Mouse (Mus musculus): Measurements from ENCODE around the gene Qrich1.

The Qrich1 gene

DNA sequence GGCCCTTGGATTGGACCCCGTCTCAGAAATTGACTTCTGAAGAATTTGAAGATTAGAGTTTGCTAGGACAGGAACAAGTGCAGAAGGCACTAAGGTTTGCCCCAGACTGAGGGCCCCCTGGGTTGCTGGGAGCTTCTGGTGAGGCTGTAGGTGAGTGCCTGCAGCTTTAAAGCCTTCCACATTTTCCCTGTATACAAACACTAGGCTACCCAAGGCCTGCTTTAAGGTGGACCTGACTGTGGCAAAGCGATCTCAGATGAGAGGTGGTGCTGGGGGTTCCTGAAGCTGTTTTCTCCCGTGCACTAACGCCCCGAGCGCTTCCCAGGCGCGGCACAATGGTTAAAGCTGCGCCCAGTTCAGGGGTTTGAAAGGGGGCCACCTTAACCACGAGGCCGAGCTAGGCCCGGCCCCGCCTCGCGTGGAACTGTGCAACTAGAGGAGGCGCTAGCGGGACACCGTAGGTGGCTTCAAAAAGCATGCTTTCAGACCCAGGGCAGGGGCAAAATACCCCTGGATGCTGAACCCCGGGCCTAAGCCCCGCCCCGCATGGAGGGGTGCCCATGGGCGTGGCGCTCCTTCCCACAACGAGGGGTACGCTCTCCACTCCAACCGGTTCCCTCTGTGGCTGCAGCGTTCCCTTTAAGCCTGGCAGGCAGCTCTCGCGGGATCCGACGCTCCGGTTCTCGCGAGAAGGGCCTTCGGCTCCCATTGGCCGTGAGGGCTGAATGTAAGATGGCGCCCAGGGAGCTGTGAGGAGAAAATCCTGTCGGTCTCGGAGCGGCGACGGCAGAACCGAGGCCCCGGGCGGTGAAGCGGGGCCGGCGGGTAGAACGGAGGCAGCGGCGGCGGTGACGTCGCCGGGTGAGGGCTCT is at the start of gene Qrich1:
Gene Qrich1, plus strand, starts transcription at position 427 of the 872 bp plus-strand sequence.
- peak; percentile 97 for DNase-seq

DNA sequence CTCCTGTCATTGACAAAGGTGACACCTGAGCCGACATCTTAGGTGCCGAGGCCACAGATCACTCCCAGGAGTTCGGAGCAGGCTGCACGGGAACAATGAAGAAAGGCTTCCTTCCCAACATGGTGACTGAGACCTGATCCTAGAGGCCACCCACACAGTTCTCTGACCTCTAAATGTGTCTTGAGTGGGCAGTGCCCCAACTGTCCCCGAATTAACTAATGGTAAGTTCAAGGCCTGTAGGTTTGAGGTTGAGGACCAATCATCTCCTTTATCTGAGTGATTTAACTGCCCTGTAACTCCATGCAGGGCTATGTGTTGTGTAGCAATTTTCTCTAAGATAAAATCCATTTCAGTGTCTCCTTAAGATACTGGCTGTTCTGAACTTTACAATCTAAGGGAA is 47.2 kb upstream of the Qrich1 start:
- DNase-seq, result no peak

DNA sequence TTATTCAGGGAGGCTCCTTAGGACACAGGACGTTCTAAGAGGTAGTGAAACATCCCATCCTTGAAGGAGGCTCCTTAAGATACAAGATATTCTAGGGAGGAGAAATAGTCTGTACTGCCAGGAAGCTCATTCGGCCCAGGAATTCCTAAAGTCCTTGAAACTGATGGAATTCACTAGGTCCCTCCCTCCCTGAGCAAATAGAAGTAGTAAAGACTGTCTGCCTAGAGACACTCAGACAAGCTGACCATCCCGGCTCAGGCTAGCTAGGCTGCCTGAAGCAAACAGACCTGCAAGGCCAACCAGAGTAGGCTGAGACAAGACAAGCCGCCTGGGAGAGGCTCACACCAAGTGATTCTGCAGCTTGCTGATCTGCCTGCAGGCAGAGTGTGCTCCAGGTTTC is 46.8 kb upstream of the Qrich1 start:
- DNase-seq, result no peak

GRCm38 (mm10) chr9:108474528-108474927 is 42.1 kb upstream of the Qrich1 start:
- no peak for DNase-seq

DNA sequence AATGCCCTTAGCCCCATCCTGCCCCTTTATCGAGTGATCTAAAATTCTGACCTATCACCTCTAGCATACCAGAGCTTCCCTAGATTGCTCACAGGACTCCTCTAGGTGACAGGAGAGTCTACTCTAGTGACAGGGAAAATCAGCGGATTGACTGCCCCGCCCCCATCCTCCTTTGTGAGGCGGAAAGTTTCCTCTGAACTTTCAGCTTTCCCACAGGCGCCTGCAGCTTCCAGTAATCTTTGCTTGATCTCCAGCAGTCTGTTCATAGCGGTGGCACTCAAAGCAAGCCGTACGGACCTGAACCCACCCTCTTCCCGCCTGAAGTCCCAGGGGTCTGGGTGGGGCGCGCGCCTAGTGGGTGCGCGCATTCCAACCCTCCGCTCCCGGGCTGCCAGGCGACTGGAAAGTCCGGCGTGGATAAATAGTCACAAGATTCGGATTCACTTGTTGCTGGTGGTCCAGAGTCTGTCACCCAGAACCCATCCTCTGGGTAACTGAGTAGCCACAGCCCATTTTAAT is 37.9 kb upstream of the Qrich1 start:
- DNase-seq, result peak; percentile 92

GRCm38 (mm10) chr9:108479241-108479640 is 37.4 kb upstream of the Qrich1 start:
- no peak for DNase-seq

- DNase-seq, result peak; percentile 74
Observed at GRCm38 (mm10) chr9:108479721-108480351, 36.8 kb upstream of the Qrich1 start, which contains the start of gene Lamb2. Lamb2 (plus strand) TSS chr9:108479736.

DNA sequence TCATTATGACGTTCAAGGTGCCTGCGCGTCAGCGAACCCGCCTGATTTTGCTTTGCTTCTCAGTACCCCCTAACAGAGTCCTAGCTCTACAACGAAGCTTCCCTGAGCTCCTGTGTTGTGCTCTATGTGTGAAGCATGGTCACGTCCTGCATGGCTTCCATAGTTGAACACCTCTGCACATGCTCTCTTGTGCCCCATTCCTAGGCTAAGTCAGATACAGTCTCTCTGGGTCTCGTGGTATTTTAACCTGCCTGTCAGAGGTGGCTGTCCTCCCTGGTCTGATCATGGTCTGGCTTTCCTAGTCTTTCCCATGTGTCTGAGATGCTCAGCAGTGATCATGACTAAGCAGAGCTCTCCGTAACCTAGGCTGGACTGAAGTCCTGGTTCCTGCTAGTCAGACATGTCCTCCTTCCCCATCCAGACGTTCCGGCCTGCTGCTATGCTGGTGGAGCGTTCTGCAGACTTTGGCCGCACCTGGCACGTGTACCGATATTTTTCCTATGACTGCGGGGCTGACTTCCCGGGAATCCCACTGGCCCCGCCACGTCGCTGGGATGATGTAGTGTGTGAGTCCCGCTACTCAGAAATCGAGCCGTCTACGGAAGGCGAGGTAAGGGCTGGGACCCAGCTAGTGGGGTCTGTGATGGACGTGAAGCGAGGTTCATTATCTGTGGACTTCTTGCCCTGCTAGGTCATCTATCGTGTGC is 35.6 kb upstream of the Qrich1 start:
- DNase-seq, result no peak

- no peak for DNase-seq
Observed at GRCm38 (mm10) chr9:108481520-108482210, 34.9 kb upstream of the Qrich1 start.

DNA sequence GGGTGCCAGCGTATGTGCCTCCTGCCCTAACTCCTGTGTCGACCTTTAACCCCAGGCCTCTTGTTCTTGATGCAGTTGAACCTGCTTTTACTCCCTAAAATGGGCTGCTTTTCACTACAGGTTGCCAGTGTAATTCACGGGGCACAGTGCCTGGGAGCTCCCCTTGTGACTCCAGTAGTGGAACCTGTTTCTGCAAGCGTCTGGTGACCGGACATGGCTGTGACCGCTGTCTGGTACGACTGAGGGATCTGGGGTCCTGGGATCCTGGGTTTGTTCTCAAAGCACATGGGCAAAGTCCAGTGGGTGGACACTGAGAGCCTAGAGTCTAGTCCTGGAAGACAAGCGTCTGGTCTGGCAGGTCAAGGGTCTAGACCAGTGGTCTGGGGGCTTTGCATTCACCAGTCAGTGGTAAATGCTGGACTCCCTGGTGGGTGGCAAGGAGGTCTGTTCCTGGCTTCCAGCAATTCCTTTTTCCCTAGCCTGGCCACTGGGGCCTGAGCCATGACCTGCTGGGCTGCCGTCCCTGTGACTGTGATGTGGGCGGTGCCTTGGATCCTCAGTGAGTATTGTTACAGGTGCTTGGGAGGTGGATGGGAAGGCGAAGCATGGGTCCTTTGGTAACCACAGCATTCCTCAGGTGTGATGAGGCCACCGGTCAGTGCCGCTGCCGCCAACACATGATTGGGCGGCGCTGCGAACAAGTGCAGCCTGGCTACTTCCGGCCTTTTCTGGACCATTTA is 33.4 kb upstream of the Qrich1 start:
- DNase-seq, result no peak

DNA sequence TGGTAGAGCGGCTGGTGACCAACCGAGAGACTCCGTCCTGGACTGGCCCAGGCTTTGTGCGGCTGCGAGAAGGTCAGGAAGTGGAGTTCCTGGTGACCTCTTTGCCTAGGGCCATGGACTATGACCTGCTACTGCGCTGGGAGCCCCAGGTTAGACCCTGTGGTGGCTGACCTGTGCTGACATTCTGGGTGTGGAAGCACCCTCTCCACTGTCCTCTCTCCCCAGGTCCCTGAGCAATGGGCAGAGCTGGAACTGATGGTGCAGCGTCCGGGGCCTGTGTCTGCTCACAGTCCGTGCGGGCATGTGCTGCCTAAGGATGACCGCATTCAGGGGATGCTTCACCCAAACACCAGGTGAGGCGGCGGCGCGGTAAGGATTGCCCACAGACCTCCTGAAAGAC is 32.6 kb upstream of the Qrich1 start:
- no peak for DNase-seq

DNA sequence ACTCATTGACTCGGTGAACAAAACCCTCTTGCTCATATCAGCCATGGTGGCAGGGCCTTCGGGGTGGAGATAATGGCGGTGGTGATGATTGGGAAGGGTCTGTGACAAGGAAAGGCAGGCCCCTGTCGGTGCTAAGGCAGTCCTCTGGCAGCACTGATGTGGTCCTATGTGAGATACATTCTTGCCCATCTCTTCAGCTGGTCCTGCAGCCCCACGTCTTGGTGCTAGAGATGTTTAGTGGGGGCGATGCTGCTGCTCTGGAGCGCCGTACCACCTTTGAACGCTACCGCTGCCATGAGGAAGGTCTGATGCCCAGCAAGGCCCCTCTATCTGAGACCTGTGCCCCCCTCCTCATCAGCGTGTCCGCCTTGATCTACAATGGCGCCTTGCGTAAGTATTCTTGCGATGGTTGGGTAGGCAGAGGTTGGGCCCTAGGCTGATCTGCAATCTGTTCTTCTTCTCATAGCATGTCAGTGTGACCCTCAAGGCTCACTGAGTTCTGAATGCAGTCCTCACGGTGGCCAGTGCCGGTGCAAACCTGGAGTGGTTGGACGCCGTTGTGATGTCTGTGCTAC is 31.2 kb upstream of the Qrich1 start:
- no peak for DNase-seq

- DNase-seq, result no peak
Observed at GRCm38 (mm10) chr9:108486973-108487530, 29.6 kb upstream of the Qrich1 start.

DNA sequence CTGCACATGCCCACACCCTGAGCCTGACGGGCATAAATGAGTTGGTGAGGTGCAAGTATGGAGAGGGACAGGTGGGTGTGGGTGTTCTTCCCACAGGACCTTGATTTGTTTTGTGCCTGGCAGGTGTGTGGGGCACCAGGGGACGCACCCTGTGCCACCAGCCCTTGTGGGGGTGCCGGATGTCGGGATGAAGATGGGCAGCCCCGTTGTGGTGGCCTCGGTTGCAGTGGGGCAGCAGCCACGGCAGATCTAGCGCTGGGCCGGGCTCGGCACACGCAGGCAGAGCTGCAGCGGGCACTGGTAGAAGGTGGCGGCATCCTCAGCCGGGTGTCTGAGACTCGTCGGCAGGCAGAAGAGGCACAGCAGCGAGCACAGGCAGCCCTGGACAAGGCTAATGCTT is 28.2 kb upstream of the Qrich1 start:
- DNase-seq, result no peak

GRCm38 (mm10) chr9:108489215-108489614 is 27.4 kb upstream of the Qrich1 start:
- DNase-seq, result no peak

DNA sequence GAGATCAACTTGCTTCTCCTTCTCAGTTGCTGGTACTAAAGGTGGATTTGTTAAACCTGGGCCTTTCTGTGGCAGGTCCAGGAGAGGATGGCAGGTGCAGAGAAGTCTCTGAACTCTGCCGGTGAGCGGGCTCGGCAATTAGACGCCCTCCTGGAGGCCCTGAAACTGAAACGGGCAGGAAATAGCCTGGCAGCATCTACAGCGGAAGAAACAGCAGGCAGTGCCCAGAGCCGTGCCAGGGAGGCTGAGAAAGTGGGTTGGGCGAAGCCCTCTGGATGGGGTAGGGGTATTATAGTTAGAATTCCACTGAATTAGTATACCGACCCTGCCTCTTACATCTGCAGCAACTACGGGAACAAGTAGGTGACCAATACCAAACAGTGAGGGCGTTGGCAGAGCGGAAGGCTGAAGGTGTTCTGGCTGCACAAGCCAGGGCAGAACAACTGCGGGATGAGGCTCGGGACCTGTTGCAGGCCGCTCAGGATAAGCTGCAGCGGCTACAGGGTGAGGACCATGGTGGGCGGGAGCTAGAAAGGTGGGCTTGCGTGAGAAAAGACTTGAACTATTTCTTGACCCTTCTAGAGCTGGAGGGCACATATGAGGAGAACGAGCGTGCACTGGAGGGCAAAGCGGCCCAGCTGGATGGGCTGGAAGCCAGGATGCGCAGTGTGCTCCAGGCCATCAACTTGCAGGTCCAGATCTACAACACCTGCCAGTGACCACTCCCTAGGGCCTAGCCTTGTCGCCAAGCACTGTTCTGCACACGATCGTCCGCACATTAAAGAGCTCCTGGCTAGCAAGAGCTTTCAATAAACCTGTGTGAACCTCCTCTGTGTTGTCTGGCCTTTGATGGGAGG is 26.7 kb upstream of the Qrich1 start:
- DNase-seq, result no peak

DNA sequence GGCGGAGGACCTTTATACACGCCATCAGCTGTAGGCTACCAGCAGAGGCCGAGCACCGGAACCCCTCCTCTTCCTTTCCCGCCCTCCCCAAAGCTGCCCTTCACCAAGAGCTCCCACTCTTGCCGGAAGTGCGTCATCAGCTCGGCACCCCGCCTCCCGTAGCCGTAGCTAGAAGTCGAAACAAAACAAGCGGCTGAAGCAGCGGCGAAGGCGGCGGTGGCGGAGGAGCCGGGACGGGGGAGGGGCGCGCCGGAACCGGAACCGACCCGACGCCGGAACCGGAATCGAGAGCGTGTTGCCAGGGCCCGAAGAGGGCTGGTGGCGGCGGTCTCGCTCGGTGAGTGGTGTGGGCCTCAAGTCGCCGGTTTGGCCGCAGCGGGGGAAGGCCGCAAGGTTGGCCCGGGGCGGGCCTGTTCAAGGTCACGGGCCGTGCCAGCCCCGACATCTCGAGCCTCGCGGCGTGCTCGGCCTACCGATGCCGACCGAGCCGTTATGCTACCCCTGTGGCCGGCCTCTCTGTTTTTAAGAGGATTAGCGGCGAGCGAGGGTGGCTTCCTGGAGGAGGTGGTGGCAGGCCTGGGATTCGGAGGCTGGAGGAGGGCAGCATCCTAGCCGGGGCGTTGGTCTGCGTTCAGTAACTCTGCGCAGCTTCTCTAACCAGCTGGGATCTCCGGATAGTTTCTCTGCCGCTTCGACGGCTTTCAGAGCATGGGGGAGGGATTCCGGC is 25.9 kb upstream of the Qrich1 start, which contains the start of gene Usp19:
Gene Usp19, plus strand, starts transcription at position 44 of the 727 bp plus-strand sequence.
- DNase-seq, result peak; percentile 98

DNA sequence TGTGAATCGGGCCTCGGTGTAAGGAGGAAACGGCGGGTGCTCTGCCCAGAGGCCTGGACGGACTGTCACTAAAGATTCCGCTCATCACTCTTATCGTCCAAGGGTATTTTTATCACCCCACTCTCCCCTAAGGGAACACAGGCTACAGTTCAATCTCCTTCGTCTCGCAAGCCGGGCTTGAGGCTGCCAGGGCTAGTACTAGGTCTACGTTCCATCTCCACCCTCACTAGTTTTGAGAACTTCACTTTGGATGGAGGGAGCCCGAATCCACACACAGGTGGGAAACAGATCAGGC is 25.4 kb upstream of the Qrich1 start:
- DNase-seq, result no peak

DNA sequence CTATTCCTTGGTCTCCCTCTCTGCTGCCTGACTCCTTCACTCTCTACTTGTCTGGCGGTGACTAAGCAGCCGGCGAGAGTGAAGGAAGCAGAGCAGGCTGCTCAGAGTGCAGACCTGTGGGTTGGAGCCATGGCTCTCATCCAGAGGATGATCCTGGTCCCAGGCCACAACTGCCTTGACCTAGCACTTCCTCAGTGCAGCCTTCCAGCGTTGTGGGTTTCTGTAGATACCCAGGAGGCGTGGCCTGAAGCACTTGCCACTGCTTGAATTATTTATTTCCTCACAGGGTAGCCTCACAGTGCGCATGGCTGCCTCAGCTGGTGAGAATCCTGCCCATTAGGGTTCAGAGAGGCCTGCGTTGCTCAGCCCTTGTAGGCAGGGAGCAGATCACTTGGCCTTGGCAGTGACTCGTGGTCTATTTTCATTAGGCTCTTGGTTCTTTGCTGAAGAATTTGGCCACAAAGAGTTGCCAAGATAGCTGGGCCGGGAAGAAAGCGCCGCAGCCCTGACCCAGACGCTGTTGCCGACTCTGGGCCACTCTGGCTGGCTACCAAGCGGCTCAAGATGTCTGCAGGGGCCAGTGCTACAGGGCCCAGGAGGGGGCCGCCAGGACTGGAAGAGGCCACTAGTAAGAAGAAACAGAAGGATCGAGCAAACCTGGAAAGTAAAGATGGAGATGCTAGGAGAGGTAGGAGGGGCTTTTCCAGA is 24.4 kb upstream of the Qrich1 start:
- DNase-seq, result peak; percentile 44

All from lung, postnatal 10 days (tissue).